Mouse (Mus musculus): Measurements from ENCODE around the gene Espn. TPM values are rescaled to one million over a fixed set of nuclear protein-coding genes. Genes with fewer than 3 reads are reported as not detected.

Espn gene
- total and polyA plus RNA-seq, 3 experiments, result 5.0 to 19.6 TPM; not detected in 1

DNA sequence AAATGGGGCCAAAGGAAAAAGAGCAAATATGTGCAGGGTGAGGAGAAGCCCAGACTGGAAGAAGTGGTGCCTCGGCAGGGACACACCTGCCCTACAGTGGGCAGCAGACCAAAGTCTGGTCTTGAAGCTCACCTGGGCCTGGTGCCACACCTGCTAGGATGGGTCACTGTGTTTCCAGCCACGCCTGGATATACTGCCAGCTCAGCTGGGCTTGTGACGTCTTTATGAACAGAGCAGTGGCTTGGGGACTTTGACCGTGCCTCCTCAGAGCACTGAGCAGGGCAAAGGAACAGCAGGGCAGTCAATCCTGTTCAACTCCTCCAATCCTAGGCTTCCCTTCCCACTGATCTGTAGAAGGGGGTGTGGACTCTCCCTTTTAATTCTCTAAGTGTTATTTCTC is 8.6 kb upstream of the Espn start:
- Histone ChIP-seq H3K4me1 (ENCODE audit: control insufficient read depth in 1 of 2, insufficient read depth in 2 of 2, low read length in 2 of 2) (peaks cover 0 to 12% of the 10 kb centered on the region in 2 experiments; a peak in 2 of 4 replicates), H3K27ac (ENCODE audit: control insufficient read depth, low read depth, low read length) (no peak overlapping the region), H3K79me2 (ENCODE audit: control insufficient read depth, insufficient read depth, low read length, poor library complexity) (no peaks in the 10 kb centered on the region), H3K4me3 (ENCODE audit: control insufficient read depth in 1 of 2, insufficient read depth in 1 of 2, low read depth in 2 of 2, low read length in 2 of 2) (no peak overlapping the region), H3K36me3 (ENCODE audit: control insufficient read depth in 1 of 2, insufficient read depth in 2 of 2, low read length in 2 of 2) (peaks cover 0 to 2% of the 10 kb centered on the region in 2 experiments; a peak in 2 of 4 replicates), H3K27me3 (ENCODE audit: control insufficient read depth in 1 of 2, insufficient read depth in 2 of 2, low read length in 2 of 2) (no peaks in the 10 kb centered on the region), H3K9me3 (replicated peaks; ENCODE audit: insufficient read depth, low read length) (no peaks in the 10 kb centered on the region), H3K9ac (ENCODE audit: control insufficient read depth, low read depth, low read length, poor library complexity, severe bottlenecking) (no peak overlapping the region)
- TF ChIP-seq CHD1 (IDR thresholded peaks at IDR 0.05; ENCODE audit: low read depth, low read length) (no peak), SMC3 (IDR thresholded peaks at IDR 0.05; ENCODE audit: low read depth, low read length) (no peak), SIN3A (IDR thresholded peaks at IDR 0.05; ENCODE audit: low read length) (no peak), POLR2AphosphoS5 (IDR thresholded peaks at IDR 0.05; ENCODE audit: borderline replicate concordance, low read depth, low read length) (no peak), MXI1 (IDR thresholded peaks at IDR 0.05; ENCODE audit: low read depth, low read length) (no peak), E2F4 (IDR thresholded peaks at IDR 0.05; ENCODE audit: borderline replicate concordance, low read depth, low read length) (no peak), MYB (IDR thresholded peaks at IDR 0.05; ENCODE audit: low read depth, low read length) (no peak), NELFE (IDR thresholded peaks at IDR 0.05; ENCODE audit: low read depth, low read length) (no peak), MYC (IDR thresholded peaks at IDR 0.05; ENCODE audit: low read depth, low read length) (no peak), MAFK (IDR thresholded peaks at IDR 0.05; ENCODE audit: borderline replicate concordance, low read depth, low read length) (no peak), USF1 (IDR thresholded peaks at IDR 0.05; ENCODE audit: low read depth, low read length) (no peak), GABPA (IDR thresholded peaks at IDR 0.05; ENCODE audit: low read depth, low read length) (no peak), TCF12 (IDR thresholded peaks at IDR 0.05; ENCODE audit: low read depth, low read length) (no peak), ZKSCAN1 (IDR thresholded peaks at IDR 0.05; ENCODE audit: low read depth, low read length) (no peak), MAX (IDR thresholded peaks at IDR 0.05; ENCODE audit: low read length) (no peak), MEF2A (IDR thresholded peaks at IDR 0.05; ENCODE audit: extremely low read depth, insufficient replicate concordance, low read depth, low read length, poor library complexity, severe bottlenecking) (no peak), NRF1 (IDR thresholded peaks at IDR 0.05; ENCODE audit: insufficient read depth, low read depth, low read length, poor library complexity, severe bottlenecking) (no peak), CHD2 (IDR thresholded peaks at IDR 0.05; ENCODE audit: low read length) (no peak), MAZ (IDR thresholded peaks at IDR 0.05; ENCODE audit: low read depth, low read length) (no peak), RAD21 (IDR thresholded peaks at IDR 0.05; ENCODE audit: low read depth, low read length) (no peak)
- no peak for DNase-seq (ENCODE audit: low read depth, low spot score)

DNA sequence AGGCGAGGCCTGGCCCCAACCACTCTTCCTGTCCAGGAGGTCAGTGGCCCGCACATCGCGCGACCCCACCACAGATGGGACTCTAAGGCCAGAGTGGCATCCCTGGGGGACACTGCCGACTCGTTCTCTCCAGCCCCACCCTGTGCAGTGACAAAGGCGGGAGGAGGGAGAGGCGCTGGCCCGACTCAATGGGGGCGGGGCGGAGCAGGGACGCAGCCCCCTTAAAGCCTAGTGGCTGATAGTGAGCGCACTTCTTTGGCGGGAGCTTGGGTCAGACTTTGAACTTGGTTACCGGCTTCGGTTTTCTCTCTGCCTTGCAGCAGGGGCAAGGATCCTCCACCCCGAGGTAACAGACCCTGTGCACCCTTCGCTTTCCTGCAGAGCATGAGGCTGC is 7.1 kb upstream of the Espn start:
- H3K27ac ChIP-seq (ENCODE audit: control insufficient read depth, low read depth, low read length), result no peak overlapping the region
- no peak for TF ChIP-seq ZKSCAN1 (IDR thresholded peaks at IDR 0.05; ENCODE audit: low read depth, low read length)
- TF ChIP-seq RAD21 (IDR thresholded peaks at IDR 0.05; ENCODE audit: low read depth, low read length), result no peak
- TF ChIP-seq GABPA (IDR thresholded peaks at IDR 0.05; ENCODE audit: low read depth, low read length), result no peak
- TF ChIP-seq CHD1 (IDR thresholded peaks at IDR 0.05; ENCODE audit: low read depth, low read length), result no peak
- no peaks in the 10 kb centered on the region for H3K9me3 ChIP-seq (replicated peaks; ENCODE audit: insufficient read depth, low read length)
- peaks cover 0 to 5% of the 10 kb centered on the region in 2 experiments; a peak in 2 of 4 replicates for H3K36me3 ChIP-seq (ENCODE audit: control insufficient read depth in 1 of 2, insufficient read depth in 2 of 2, low read length in 2 of 2)
- H3K4me3 ChIP-seq (ENCODE audit: control insufficient read depth in 1 of 2, insufficient read depth in 1 of 2, low read depth in 2 of 2, low read length in 2 of 2), result no peak overlapping the region
- no peaks in the 10 kb centered on the region for H3K79me2 ChIP-seq (ENCODE audit: control insufficient read depth, insufficient read depth, low read length, poor library complexity)
- no peaks in the 10 kb centered on the region for H3K27me3 ChIP-seq (ENCODE audit: control insufficient read depth in 1 of 2, insufficient read depth in 2 of 2, low read length in 2 of 2)
- peaks cover 0 to 11% of the 10 kb centered on the region in 2 experiments; a peak in 2 of 4 replicates for H3K4me1 ChIP-seq (ENCODE audit: control insufficient read depth in 1 of 2, insufficient read depth in 2 of 2, low read length in 2 of 2)
- DNase-seq (ENCODE audit: low read depth, low spot score), result no peak
- no peak overlapping the region for H3K9ac ChIP-seq (ENCODE audit: control insufficient read depth, low read depth, low read length, poor library complexity, severe bottlenecking)

Measured in MEL (cell line).